Mouse (Mus musculus): ENCODE results near the gene Sema3f. TPM values are rescaled to one million over a fixed set of nuclear protein-coding genes. Genes with fewer than 3 reads are reported as not detected.
A peak's percentile ranks its signal among the peaks of the same experiment; 100 is the strongest.

The Sema3f gene
- polyA plus RNA-seq, 1 experiment: 176 TPM

GRCm38 (mm10) chr9:107734567-107734971 lies 24.3 kb upstream of the Sema3f start:
- DNase-seq (ENCODE audit: low read depth): peak; percentile 84
- TF ChIP-seq POLR2A (IDR thresholded peaks at IDR 0.05; ENCODE audit: borderline replicate concordance, extremely low read depth, insufficient read depth, insufficient read length, poor library complexity, severe bottlenecking): no peak
- TF ChIP-seq CTCF (IDR thresholded peaks at IDR 0.05; ENCODE audit: borderline replicate concordance, extremely low read depth, insufficient read depth, insufficient read length): no peak

- TF ChIP-seq POLR2A (IDR thresholded peaks at IDR 0.05; ENCODE audit: borderline replicate concordance, extremely low read depth, insufficient read depth, insufficient read length, poor library complexity, severe bottlenecking): no peak
- TF ChIP-seq CTCF (IDR thresholded peaks at IDR 0.05; ENCODE audit: borderline replicate concordance, extremely low read depth, insufficient read depth, insufficient read length): no peak
- peak; percentile 84 for DNase-seq (ENCODE audit: low read depth)
These were observed 19.4 kb upstream of the Sema3f start for GRCm38 (mm10) chr9:107729709-107730108.

DNA sequence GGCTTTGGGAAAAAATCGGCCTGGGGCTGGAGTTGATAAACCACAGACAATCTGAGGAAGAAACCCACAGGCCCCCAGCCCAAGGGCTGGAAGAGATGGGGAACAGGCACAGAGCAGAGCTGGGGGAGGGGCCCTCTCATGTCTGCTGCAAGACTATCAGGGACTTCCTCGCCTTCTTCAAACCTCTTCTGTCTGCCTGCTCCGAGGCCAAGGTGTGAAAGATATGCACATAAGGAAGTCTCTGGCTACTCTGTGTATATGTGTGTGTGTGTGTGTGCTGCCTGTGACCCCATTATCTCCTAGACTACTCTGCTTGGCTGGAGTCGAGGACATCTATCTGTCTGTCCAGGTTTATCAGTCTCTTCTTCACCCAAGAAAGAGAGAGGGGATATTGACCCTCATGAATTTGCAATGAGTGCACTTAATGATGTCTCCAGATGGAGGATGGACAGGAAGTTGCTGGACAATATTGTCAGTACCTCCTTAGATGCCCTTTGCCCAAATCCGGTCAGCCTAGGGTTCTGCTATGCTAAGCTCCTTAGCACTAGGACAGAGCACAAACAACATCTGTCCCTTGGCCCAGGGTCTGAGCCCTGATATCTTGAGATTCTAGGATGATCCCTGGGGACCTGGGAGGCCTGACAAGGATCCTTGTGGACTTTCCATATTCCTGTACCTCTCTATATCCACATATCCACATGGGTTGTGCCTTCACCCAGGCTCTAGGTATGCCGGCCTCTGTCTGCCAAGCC lies 18.8 kb upstream of the Sema3f start:
- DNase-seq (ENCODE audit: low read depth): no peak

GRCm38 (mm10) chr9:107727041-107727440 lies 16.8 kb upstream of the Sema3f start:
- TF ChIP-seq POLR2A (IDR thresholded peaks at IDR 0.05; ENCODE audit: borderline replicate concordance, extremely low read depth, insufficient read depth, insufficient read length, poor library complexity, severe bottlenecking) (no peak), CTCF (IDR thresholded peaks at IDR 0.05; ENCODE audit: borderline replicate concordance, extremely low read depth, insufficient read depth, insufficient read length) (no peak)
- DNase-seq (ENCODE audit: low read depth): peak; percentile 62

More for the DNA sequence above, 18.8 kb upstream of the Sema3f start:
- TF ChIP-seq CTCF (IDR thresholded peaks at IDR 0.05; ENCODE audit: borderline replicate concordance, extremely low read depth, insufficient read depth, insufficient read length) (no peak), POLR2A (IDR thresholded peaks at IDR 0.05; ENCODE audit: borderline replicate concordance, extremely low read depth, insufficient read depth, insufficient read length, poor library complexity, severe bottlenecking) (no peak)

DNA sequence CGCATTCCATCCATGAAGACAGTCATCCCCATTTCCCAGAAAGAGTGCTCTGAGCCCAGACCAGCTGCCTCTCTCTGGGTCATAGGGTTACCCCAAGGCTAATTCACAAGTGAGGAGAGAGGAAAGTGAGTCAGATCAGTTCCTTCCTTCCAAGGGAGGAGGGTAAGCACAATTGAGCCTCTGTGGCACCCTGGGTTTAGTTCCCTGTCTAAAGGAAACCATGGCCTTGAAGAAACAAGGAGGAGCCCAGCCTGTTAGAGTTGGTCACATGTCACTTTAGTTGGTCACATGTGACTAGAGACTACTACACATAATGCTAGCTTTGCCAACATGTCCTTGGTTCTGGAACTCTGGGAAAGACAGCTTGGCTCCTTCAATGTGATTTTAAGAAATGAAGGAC lies 14.5 kb upstream of the Sema3f start:
- TF ChIP-seq CTCF (IDR thresholded peaks at IDR 0.05; ENCODE audit: borderline replicate concordance, extremely low read depth, insufficient read depth, insufficient read length): no peak
- no peak for TF ChIP-seq POLR2A (IDR thresholded peaks at IDR 0.05; ENCODE audit: borderline replicate concordance, extremely low read depth, insufficient read depth, insufficient read length, poor library complexity, severe bottlenecking)
- no peak for DNase-seq (ENCODE audit: low read depth)

- peak; percentile 90 for DNase-seq (ENCODE audit: low read depth)
These were observed 13.7 kb upstream of the Sema3f start for GRCm38 (mm10) chr9:107723794-107724531.

DNA sequence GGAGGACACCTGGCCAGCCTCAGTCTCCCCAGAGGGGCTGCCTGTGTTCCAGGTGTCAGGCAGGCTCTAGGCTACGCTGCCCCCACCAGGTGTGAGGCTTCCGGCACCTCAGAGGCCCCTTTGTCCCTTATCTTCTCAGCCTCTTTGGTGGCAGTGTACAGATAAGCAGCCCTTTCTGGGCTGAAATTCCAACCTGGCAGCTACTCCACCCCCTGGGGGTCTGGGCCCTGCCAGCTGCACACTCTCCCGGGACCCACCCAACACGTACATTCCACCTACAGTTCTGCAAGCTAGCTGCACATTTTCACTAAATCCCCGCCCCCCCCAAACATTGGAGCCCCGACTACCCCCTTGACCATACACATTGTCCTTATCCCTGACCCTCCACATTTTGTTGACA lies 13.0 kb upstream of the Sema3f start:
- TF ChIP-seq CTCF (IDR thresholded peaks at IDR 0.05; ENCODE audit: borderline replicate concordance, extremely low read depth, insufficient read depth, insufficient read length) (no peak), POLR2A (IDR thresholded peaks at IDR 0.05; ENCODE audit: borderline replicate concordance, extremely low read depth, insufficient read depth, insufficient read length, poor library complexity, severe bottlenecking) (no peak)
- no peak for DNase-seq (ENCODE audit: low read depth)

More at GRCm38 (mm10) chr9:107723794-107724531, 13.7 kb upstream of the Sema3f start:
- no peak for TF ChIP-seq CTCF (IDR thresholded peaks at IDR 0.05; ENCODE audit: borderline replicate concordance, extremely low read depth, insufficient read depth, insufficient read length)
- TF ChIP-seq POLR2A (IDR thresholded peaks at IDR 0.05; ENCODE audit: borderline replicate concordance, extremely low read depth, insufficient read depth, insufficient read length, poor library complexity, severe bottlenecking): no peak

DNA sequence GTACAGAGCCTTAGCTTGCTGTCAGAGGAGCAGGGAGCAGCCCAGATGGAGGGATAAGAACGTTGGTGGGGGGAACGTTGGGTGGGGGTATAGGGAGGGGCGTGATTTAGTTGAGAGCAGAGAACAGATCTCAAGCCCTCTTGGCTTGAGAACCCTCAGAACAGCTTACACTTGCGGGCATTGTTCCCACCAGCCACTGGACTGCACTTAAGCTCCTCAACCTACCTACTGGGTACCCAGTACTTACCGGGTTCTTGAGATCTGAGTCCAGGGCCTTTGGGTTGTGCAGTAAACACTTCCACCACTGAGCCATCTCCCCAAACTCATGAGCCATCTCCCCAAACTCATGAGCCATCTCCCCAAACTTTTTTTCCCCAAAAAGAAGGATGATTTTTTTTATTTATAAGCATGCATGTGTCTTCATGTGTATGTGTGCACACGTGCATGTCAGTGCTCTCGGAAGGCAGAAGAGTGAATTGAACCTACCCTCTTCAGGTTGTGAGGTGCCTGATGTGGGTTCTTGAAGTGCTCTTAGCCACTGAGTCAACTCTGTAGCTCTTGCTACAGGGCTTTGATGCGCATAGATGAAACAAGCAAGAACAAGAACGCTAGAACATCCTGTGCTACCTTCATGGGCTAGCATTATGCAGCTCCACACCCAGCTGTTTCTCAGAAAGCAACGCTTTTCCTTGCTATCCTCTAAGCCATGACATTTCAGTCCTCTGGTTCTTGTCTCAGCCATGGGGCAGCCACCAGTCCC lies 8.7 kb upstream of the Sema3f start:
- DNase-seq (ENCODE audit: low read depth): no peak
- TF ChIP-seq CTCF (IDR thresholded peaks at IDR 0.05; ENCODE audit: borderline replicate concordance, extremely low read depth, insufficient read depth, insufficient read length) (no peak), POLR2A (IDR thresholded peaks at IDR 0.05; ENCODE audit: borderline replicate concordance, extremely low read depth, insufficient read depth, insufficient read length, poor library complexity, severe bottlenecking) (no peak)

- DNase-seq (ENCODE audit: low read depth): no peak
- TF ChIP-seq POLR2A (IDR thresholded peaks at IDR 0.05; ENCODE audit: borderline replicate concordance, extremely low read depth, insufficient read depth, insufficient read length, poor library complexity, severe bottlenecking): no peak
- TF ChIP-seq CTCF (IDR thresholded peaks at IDR 0.05; ENCODE audit: borderline replicate concordance, extremely low read depth, insufficient read depth, insufficient read length): no peak
These were observed 6.7 kb upstream of the Sema3f start for GRCm38 (mm10) chr9:107716951-107717350.

GRCm38 (mm10) chr9:107715632-107716031 lies 5.4 kb upstream of the Sema3f start:
- no peak for DNase-seq (ENCODE audit: low read depth)
- no peak for TF ChIP-seq CTCF (IDR thresholded peaks at IDR 0.05; ENCODE audit: borderline replicate concordance, extremely low read depth, insufficient read depth, insufficient read length)
- no peak for TF ChIP-seq POLR2A (IDR thresholded peaks at IDR 0.05; ENCODE audit: borderline replicate concordance, extremely low read depth, insufficient read depth, insufficient read length, poor library complexity, severe bottlenecking)

Measured in brain, embryonic 14.5 days (tissue).